Mouse (Mus musculus): ENCODE measurements around the gene Tenm4. TPM values are rescaled to one million over a fixed set of nuclear protein-coding genes. Genes with fewer than 3 reads are reported as not detected.

Tenm4 gene
- polyA plus RNA-seq, 1 experiment from 2014 or later, result 33.1 TPM

- peak overlapping the region; percentile 94 for H3K9ac ChIP-seq
- peak overlapping the region; percentile 97 for H3K27ac ChIP-seq
- peak; percentile 74 for ATAC-seq (ENCODE audit: low FRiP score)
- H3K36me3 ChIP-seq, result no peaks in the 10 kb centered on the region
- H3K4me3 ChIP-seq, result peak overlapping the region; percentile 76
- peaks cover 43% of the 10 kb centered on the region for H3K4me1 ChIP-seq (replicated peaks)
- no peaks in the 10 kb centered on the region for H3K9me3 ChIP-seq
- WGBS, result under 1% methylated on average over 72 of the region's 75 CpGs
- peak overlapping the region; percentile 97 for H3K4me2 ChIP-seq
- peaks cover 16% of the 10 kb centered on the region for H3K27me3 ChIP-seq
Measured at GRCm38 (mm10) chr7:96209783-96210524, 38.9 kb downstream of the Tenm4 start.

DNA sequence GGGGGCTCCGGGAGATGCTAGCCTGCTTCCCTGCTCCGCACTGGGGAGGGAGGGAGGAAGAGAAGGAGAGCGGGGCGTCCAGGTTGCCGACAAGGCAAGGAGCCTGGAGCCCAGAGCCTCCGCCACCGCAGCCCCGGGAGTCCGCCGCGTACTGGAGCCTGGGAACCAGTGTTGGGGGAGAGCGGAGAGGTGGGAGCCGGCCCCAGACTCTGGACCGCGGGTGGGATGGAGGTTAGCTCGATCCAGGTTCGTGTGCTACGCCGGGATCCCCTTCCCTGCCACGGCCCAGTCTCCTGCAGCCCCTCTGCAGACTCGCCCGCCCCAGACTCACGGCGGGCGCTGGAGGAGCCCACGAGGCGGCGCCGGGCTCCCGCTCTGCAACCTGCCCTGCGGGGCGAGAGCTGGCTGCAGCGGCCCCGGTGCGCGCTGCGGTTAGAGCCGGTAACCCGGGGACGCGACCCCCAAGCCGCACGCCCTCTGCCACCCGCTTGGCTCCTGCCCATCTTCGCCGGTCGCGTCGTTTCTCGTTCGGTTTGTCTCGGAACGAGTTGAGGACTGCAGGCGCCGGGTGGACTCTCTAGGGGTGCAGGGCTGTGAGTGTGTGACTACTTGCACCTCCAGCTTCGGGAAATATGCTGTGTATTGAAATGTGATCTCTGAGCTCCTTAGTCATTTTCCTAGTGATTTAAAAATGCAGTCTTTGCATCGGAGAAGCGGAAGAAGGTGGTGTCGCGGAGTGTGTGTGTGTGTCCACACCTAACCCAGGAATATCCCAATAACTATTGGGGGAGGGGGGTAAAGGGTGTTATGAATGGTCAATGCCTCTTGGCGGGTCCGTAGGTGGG, 39.7 kb downstream of the Tenm4 start:
- H3K36me3 ChIP-seq, result no peaks in the 10 kb centered on the region

GRCm38 (mm10) chr7:96211618-96212021, 40.6 kb downstream of the Tenm4 start:
- Histone ChIP-seq H3K27ac (peak overlapping the region; percentile 97), H3K27me3 (peaks cover 16% of the 10 kb centered on the region), H3K36me3 (no peaks in the 10 kb centered on the region), H3K4me1 (replicated peaks) (peaks cover 40% of the 10 kb centered on the region), H3K4me3 (peak overlapping the region; percentile 76), H3K4me2 (peak overlapping the region; percentile 97), H3K9me3 (no peaks in the 10 kb centered on the region), H3K9ac (peak overlapping the region; percentile 94)
- WGBS, result under 1% methylated on average over 17 of the region's 17 CpGs
- ATAC-seq (ENCODE audit: low FRiP score), result no peak

More for the DNA sequence above, 39.7 kb downstream of the Tenm4 start:
- H3K9ac ChIP-seq, result peak overlapping the region; percentile 94
- H3K9me3 ChIP-seq, result no peaks in the 10 kb centered on the region
- H3K4me2 ChIP-seq, result peak overlapping the region; percentile 97
- peaks cover 16% of the 10 kb centered on the region for H3K27me3 ChIP-seq
- WGBS, result 0% methylated on average over 61 of the region's 62 CpGs
- H3K4me3 ChIP-seq, result peak overlapping the region; percentile 76
- H3K27ac ChIP-seq, result peak overlapping the region; percentile 97
- ATAC-seq (ENCODE audit: low FRiP score), result peak; percentile 62
- peaks cover 40% of the 10 kb centered on the region for H3K4me1 ChIP-seq (replicated peaks)

DNA sequence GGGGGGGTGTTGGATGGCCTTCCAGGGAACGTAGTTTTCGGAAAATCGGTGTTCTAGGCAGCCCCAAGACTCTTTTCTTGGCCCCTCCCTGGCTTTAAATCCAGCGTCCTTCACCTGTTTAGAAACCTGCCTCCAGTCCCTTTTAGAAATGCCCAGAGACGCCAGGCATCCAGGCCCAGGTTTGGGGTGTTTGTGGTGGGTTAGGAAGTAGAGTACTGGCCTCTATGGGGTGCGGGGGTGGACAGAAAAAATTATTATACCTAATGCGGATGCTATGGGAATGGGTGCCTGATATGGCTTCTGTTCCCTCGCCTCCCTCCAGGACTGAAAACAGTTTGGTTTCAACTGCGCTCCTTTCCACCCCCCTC, 41.2 kb downstream of the Tenm4 start:
- H3K9ac ChIP-seq, result peak overlapping the region; percentile 94
- WGBS, result 2% methylated on average over 9 of the region's 9 CpGs
- peak overlapping the region; percentile 76 for H3K4me3 ChIP-seq
- H3K4me2 ChIP-seq, result peak overlapping the region; percentile 97
- ATAC-seq (ENCODE audit: low FRiP score), result no peak
- peaks cover 40% of the 10 kb centered on the region for H3K4me1 ChIP-seq (replicated peaks)
- peaks cover 16% of the 10 kb centered on the region for H3K27me3 ChIP-seq
- no peaks in the 10 kb centered on the region for H3K36me3 ChIP-seq
- H3K27ac ChIP-seq, result peak overlapping the region; percentile 84
- no peaks in the 10 kb centered on the region for H3K9me3 ChIP-seq

GRCm38 (mm10) chr7:96212592-96213541, 41.8 kb downstream of the Tenm4 start:
- H3K9ac ChIP-seq, result peak overlapping the region; percentile 94
- peak overlapping the region; percentile 84 for H3K27ac ChIP-seq
- peak overlapping the region; percentile 76 for H3K4me3 ChIP-seq
- no peaks in the 10 kb centered on the region for H3K9me3 ChIP-seq
- peak; percentile 18 for ATAC-seq (ENCODE audit: low FRiP score)
- peak overlapping the region; percentile 97 for H3K4me2 ChIP-seq
- WGBS, result under 1% methylated on average over 48 of the region's 48 CpGs
- peaks cover 14% of the 10 kb centered on the region for H3K27me3 ChIP-seq
- no peaks in the 10 kb centered on the region for H3K36me3 ChIP-seq
- H3K4me1 ChIP-seq (replicated peaks), result peaks cover 40% of the 10 kb centered on the region

DNA sequence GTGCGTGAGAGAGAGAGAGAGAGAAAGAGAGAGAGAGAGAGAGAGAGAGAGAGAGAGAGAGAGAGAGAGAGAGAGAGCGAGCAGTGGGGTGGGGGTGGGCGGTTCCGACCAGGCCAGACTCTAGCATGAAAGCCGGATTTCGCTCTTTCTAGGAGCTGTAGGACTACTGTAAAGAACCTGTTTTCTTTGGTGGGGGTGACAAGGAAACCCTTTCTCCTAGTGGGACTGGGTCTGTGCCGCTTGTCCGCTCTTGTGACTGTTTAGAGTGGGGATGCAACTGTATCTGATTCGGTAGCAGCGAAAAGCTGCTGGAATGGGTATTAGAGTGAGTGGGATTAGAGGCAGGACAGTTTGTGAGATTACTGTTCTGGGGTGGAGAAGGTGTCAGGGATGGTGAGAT, 42.7 kb downstream of the Tenm4 start:
- ATAC-seq (ENCODE audit: low FRiP score), result no peak
- H3K27ac ChIP-seq, result no peak overlapping the region
- peak overlapping the region; percentile 97 for H3K4me2 ChIP-seq
- H3K9ac ChIP-seq, result peak overlapping the region; percentile 94
- H3K4me1 ChIP-seq (replicated peaks), result peaks cover 40% of the 10 kb centered on the region
- H3K4me3 ChIP-seq, result peak overlapping the region; percentile 76
- WGBS, result 11% methylated on average over 9 of the region's 10 CpGs
- no peaks in the 10 kb centered on the region for H3K36me3 ChIP-seq
- peaks cover 5% of the 10 kb centered on the region; the same call in 1 of the 2 replicates for H3K27me3 ChIP-seq
- no peaks in the 10 kb centered on the region for H3K9me3 ChIP-seq

- no peak overlapping the region for H3K27ac ChIP-seq
- H3K9ac ChIP-seq, result no peak overlapping the region
- H3K27me3 ChIP-seq, result no peaks in the 10 kb centered on the region
- H3K4me2 ChIP-seq, result no peak overlapping the region
- no peaks in the 10 kb centered on the region for H3K36me3 ChIP-seq
- 20% methylated on average over 2 of the region's 2 CpGs for WGBS
- no peaks in the 10 kb centered on the region for H3K9me3 ChIP-seq
- no peak overlapping the region for H3K4me3 ChIP-seq
- H3K4me1 ChIP-seq (replicated peaks), result peaks cover 34% of the 10 kb centered on the region
- ATAC-seq (ENCODE audit: low FRiP score), result no peak
Measured at GRCm38 (mm10) chr7:96214876-96215275, 43.8 kb downstream of the Tenm4 start.

DNA sequence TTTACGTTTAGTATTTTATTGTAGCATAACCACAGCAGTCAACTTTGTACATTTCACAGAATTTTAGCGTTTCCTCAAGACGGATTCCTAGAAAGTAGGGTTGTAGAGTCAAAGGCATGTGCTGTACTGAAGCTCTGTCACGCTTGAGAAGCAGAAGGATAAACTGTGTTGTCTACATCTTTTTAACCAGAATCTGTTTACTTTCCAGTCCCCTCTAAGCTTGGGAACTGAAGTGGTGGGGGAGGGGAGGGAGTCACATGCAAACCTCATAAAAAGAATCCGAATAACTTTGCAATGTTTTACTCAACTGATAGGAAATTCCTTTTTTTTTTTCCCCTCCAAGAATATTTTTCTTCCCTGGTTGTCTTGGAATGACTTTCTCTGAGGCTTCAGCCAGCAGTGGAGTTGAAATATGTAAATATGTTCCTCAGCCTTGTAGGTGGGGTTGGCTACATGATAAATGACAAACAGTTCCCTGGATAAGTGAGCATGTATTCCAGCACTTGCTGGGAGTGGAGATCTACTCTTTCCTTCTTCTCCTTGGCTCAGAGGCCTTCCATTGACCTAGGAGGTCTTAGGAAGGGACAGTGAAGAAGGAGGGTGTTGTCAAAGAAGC, 45.0 kb downstream of the Tenm4 start:
- Histone ChIP-seq H3K9ac (no peak overlapping the region), H3K4me3 (no peak overlapping the region), H3K9me3 (no peaks in the 10 kb centered on the region), H3K36me3 (no peaks in the 10 kb centered on the region), H3K27ac (no peak overlapping the region), H3K27me3 (no peaks in the 10 kb centered on the region), H3K4me2 (no peak overlapping the region), H3K4me1 (replicated peaks) (peaks cover 34% of the 10 kb centered on the region)
- WGBS, result 81% methylated on average over 5 of the region's 5 CpGs
- ATAC-seq (ENCODE audit: low FRiP score), result no peak

DNA sequence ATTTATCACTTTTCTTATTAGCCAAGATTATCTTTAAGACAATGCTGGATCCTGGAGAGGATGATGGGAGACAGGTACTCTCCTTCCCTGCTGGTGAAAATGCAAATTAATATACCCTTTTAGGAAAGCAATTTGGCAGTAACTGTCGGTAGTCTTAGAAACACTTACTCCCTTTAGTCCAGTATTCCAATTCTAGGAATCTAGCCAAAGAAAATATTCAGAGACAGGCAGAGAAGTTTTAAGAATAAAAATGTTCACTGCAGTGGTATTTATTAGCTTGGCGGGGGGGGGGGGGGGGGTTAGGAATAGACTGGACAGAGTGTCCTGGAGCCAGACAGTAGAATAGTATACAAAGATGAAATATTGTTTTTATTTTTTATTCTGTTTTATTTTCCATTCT, 48.3 kb downstream of the Tenm4 start:
- H3K4me3 ChIP-seq, result no peak overlapping the region
- ATAC-seq (ENCODE audit: low FRiP score), result no peak
- no peaks in the 10 kb centered on the region for H3K27me3 ChIP-seq
- no peak overlapping the region for H3K4me2 ChIP-seq
- H3K9me3 ChIP-seq, result no peaks in the 10 kb centered on the region
- no peaks in the 10 kb centered on the region for H3K36me3 ChIP-seq
- no peak overlapping the region for H3K9ac ChIP-seq
- WGBS, result 73% methylated on average over 2 of the region's 2 CpGs
- peaks cover 1% of the 10 kb centered on the region for H3K4me1 ChIP-seq (replicated peaks)
- H3K27ac ChIP-seq, result no peak overlapping the region

GRCm38 (mm10) chr7:96220647-96221046, 49.6 kb downstream of the Tenm4 start:
- Histone ChIP-seq H3K4me2 (no peak overlapping the region), H3K27me3 (no peaks in the 10 kb centered on the region), H3K4me1 (replicated peaks) (no peaks in the 10 kb centered on the region; the same call in 1 of the 2 replicates), H3K27ac (no peak overlapping the region), H3K9me3 (no peaks in the 10 kb centered on the region), H3K4me3 (no peak overlapping the region), H3K36me3 (no peaks in the 10 kb centered on the region), H3K9ac (no peak overlapping the region)
- WGBS, result 75% methylated on average over 5 of the region's 5 CpGs
- ATAC-seq (ENCODE audit: low FRiP score), result no peak

DNA sequence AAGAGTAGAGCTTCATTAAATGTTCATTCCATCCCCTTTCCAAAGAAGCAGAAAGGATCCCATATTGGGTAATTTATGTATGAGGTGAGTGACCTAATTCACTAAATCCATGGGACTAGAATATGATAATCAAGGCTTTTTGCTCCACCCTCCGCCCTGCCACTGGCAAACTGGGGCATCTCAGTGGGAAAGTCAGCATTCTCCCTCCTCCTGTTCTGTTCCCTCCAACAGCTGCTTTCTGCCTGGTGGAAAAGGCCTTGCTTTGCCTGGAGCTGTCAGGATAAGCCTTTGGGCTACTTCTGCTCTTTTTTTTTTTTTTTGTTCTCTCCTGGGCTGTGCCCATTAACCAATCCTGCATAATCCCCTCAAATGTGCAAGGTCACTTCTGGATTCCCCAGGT, 51.5 kb downstream of the Tenm4 start:
- no peak overlapping the region for H3K4me2 ChIP-seq
- H3K4me1 ChIP-seq (replicated peaks), result no peaks in the 10 kb centered on the region
- H3K9me3 ChIP-seq, result no peaks in the 10 kb centered on the region
- H3K36me3 ChIP-seq, result no peaks in the 10 kb centered on the region
- WGBS, result 94% methylated on average over 1 of the region's 1 CpGs
- ATAC-seq (ENCODE audit: low FRiP score), result no peak
- H3K4me3 ChIP-seq, result no peak overlapping the region
- H3K27me3 ChIP-seq, result no peaks in the 10 kb centered on the region
- no peak overlapping the region for H3K9ac ChIP-seq
- H3K27ac ChIP-seq, result no peak overlapping the region
